Mouse (Mus musculus) ES-E14 (cell line): ENCODE data around the gene Jtb.

ENCODE experiments used
- CHD2 ChIP-seq: IDR thresholded peaks from 2 replicates; pipeline ENCODE4 v1.6.1; 2014; ENCODE audit warnings: mild to moderate bottlenecking, low read depth, low read length, inconsistent platforms
- MAFK ChIP-seq: IDR thresholded peaks from 2 replicates; pipeline ENCODE4 v1.6.1; 2014; ENCODE audit warnings: mild to moderate bottlenecking, low read depth, low read length, inconsistent platforms; ENCODE audit not compliant: insufficient read depth
- ZC3H11A ChIP-seq: IDR thresholded peaks from 2 replicates; pipeline ENCODE4 v1.6.1; 2012; ENCODE audit warnings: low read depth, mild to moderate bottlenecking, inconsistent platforms, low read length, borderline replicate concordance
- ZNF384 ChIP-seq: IDR thresholded peaks from 2 replicates; pipeline ENCODE4 v1.6.1; 2012; ENCODE audit warnings: low read depth, low read length, inconsistent platforms

DNA sequence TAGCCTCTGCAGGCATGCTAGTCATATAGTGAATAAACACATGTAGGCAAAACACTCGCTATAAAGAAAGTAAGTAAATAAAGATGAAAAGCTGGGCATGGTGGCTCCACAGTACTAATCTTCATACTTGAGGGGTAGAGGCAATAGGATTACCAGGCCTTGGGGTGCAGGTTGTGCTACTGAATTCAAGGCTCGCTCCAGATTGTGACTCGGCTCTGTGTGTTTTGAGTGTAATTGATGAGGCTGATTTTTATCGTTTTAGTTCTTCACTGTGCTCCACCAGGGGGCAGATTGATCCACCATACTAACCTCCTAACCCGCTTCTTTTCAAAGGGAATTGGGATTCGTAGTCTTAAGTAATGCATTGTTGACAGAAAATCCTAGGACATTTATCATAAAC lies 11.3 kb upstream of the Jtb start:
- TF ChIP-seq CHD2 (no peak), MAFK (no peak), ZNF384 (no peak), ZC3H11A (no peak)
